Comparison of ENCODE assay signal across 29 mouse cellular contexts in the genomic region with DNA sequence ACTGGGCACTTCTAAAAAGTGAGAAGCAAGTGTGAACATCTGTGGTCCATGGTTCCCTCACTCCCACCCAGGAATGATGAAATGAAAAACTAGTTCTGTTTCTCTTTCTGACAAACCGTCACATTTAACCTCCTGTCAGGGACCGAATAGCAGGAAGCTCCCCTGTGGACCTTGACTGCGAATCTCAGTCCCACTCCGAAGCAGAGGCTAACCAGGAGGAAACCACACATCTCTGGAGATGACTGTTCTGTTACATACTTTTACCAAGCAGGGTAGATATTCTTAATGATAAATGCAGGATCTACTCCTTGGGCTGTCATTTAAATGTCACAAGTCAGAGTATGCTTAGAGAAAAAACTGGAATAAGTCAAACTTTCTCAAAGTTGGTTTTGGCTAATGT.
"Had no signal": no experiment of that assay in that cellular context is flagged by ENCODE, and none has a peak within 500 bp of the region (broad histone marks: within the 10 kb centered on the region; RNA-seq: fewer than 3 reads in every experiment).

No protein-coding gene starts in this region.

- H3K9me3 ChIP-seq: embryonic facial prominence, embryonic 10.5 days; embryonic facial prominence, embryonic 12.5 days; embryonic facial prominence, embryonic 13.5 days; embryonic facial prominence, embryonic 15.5 days; forebrain, embryonic 10.5 days; forebrain, embryonic 12.5 days; forebrain, embryonic 13.5 days; forebrain, embryonic 15.5 days had no signal

- H3K27me3 ChIP-seq: embryonic facial prominence, embryonic 12.5 days; embryonic facial prominence, embryonic 13.5 days; embryonic facial prominence, embryonic 15.5 days; forebrain, embryonic 12.5 days; forebrain, embryonic 13.5 days; forebrain, embryonic 15.5 days had no signal

- H3K4me2 ChIP-seq: embryonic facial prominence, embryonic 12.5 days; embryonic facial prominence, embryonic 13.5 days; embryonic facial prominence, embryonic 15.5 days; forebrain, embryonic 12.5 days; forebrain, embryonic 13.5 days; forebrain, embryonic 15.5 days had no signal

- H3K4me3 ChIP-seq: embryonic facial prominence, embryonic 10.5 days; embryonic facial prominence, embryonic 12.5 days; embryonic facial prominence, embryonic 13.5 days; embryonic facial prominence, embryonic 15.5 days; erythroblast, embryonic 14.5 days; forebrain, embryonic 10.5 days; forebrain, embryonic 12.5 days; forebrain, embryonic 13.5 days; forebrain, embryonic 15.5 days; gastrocnemius, adult 2 months; heart, adult 2 months had no signal

- H3K27ac ChIP-seq: embryonic facial prominence, embryonic 10.5 days; embryonic facial prominence, embryonic 12.5 days; embryonic facial prominence, embryonic 13.5 days; embryonic facial prominence, embryonic 15.5 days; forebrain, embryonic 10.5 days; forebrain, embryonic 12.5 days; forebrain, embryonic 13.5 days; forebrain, embryonic 15.5 days; gastrocnemius, adult 2 months; heart, adult 2 months had no signal

- H3K36me3 ChIP-seq: embryonic facial prominence, embryonic 10.5 days; embryonic facial prominence, embryonic 12.5 days; embryonic facial prominence, embryonic 13.5 days; embryonic facial prominence, embryonic 15.5 days; forebrain, embryonic 10.5 days; forebrain, embryonic 12.5 days; forebrain, embryonic 15.5 days had no signal

- H3K9ac ChIP-seq: embryonic facial prominence, embryonic 12.5 days; embryonic facial prominence, embryonic 13.5 days; embryonic facial prominence, embryonic 15.5 days; forebrain, embryonic 12.5 days; forebrain, embryonic 13.5 days; forebrain, embryonic 15.5 days; forebrain, postnatal 0 days had no signal

- ATAC-seq: forebrain, embryonic 13.5 days; forebrain, embryonic 14.5 days; forebrain, embryonic 15.5 days; forebrain, embryonic 16.5 days; forebrain, postnatal 0 days had no signal

- H3K4me1 ChIP-seq: embryonic facial prominence, embryonic 12.5 days; forebrain, embryonic 10.5 days; forebrain, embryonic 12.5 days; forebrain, embryonic 13.5 days had no signal

- DNase-seq: cerebellum, adult 2 months; cerebellum, adult 8-10 months; cerebellum, adult 9-10 months; cerebellum, adult 9-11 months; cerebellum, postnatal 10 days; cerebellum, postnatal 14 days; cerebellum, postnatal 25 days; cerebellum, postnatal 36 days; embryo, embryonic 11 days; forebrain, postnatal 0 days; gastrocnemius, adult 2 months; gastrocnemius, postnatal 10 days; gastrocnemius, postnatal 14 days; gastrocnemius, postnatal 25 days; gastrocnemius, postnatal 36 days; heart, adult 11 months; heart, adult 18-20 months; heart, adult 2 months had no signal
